Mouse (Mus musculus) adrenal gland, postnatal 10 days (tissue): ENCODE measurements at regions not wholly inside any gene's neighbourhood (a gene's known extent, or its start where the extent isn't known, plus 50 kb on each side); places are given as distances from the start of the nearest gene placed in this dataset.

ENCODE experiments used
- DNase-seq: peaks from one replicate; pipeline ENCODE4 v3.0.0; 2021; ENCODE audit warnings: mixed read lengths

DNA sequence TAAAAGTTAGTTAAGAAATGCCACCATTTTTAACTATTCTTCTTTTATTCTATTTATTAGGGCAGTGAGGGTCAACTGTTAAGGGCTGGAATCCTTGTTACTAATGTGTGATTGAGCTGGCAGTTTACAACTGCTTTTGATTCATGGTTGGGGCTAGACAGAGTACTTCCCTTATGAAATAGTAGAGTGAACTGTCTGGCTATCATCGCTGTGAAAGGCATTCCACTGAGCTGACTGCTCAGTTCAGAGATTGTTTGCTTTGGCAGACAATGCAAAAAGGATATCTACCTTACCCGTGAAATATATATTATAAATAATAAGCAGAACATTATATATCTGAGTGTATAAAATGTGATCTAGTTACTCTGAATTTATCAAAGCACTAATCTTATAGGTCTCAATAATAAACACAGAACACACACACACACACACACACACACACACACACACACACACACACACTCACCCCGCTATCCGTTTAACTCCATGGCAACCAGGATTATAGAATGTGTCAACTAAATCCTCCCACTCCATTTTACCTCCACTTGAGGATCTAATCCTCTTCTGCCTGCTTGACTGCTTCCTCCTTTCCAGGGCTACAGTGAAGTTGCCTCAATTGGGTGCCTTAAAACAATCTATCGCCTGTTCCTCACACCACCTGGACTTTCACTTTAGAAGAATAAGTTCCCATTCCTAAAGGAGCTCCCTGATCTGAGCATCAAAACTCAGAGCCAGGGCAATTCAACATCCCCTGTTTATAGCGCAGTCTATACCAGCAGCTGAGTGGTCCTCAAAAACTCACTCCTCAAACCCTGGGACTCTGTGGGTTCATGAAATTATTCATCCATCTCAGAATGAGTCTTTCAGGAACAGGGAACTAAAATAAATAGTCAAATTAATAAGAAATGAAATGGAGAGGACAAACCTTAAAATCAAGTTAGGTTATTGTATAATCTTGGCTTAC is 126.6 kb downstream of the Gm9733 start:
- DNase-seq = no peak

GRCm38 (mm10) chr3:15212357-15212756 is 119.7 kb downstream of the Gm9733 start:
- DNase-seq = no peak

DNA sequence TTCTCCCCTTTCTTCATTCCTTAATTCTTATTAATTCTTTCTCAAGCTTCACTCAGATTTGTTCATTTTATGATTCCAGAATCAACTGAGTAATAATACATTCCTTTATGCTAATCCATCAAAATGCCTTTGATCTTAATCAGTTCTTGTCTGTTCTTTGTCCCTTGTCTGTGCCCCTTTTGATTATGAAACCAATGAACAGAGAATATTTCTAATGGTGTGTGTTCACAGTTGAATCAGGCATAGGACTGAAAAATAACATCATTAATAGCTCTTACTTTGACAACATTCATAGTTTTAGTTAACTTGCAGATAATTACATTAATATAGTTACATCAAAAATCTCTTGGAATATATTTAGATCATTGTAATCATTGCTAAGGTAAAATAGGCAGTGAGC is 114.5 kb downstream of the Gm9733 start:
- DNase-seq = no peak

- no peak for DNase-seq
Measured at GRCm38 (mm10) chr3:15219275-15219674, 112.8 kb downstream of the Gm9733 start.

DNA sequence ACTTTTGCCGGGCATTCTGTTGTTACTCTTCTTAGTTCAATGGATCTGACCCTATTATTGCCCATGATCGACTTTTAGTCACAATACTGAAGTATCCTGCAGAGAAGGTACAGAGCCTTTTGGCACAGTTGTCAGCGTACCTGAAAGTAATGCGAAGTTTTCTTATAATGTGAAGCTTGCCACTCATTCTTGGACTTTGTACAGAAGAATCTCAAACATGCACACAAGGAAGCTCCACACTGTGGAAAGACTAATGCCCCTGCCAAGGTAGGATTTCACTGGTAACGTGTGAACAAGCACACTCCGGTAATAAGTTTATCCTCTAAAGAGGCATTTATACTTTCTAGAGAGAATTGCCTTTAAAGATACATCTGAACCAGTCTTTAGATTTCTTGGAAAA is 108.8 kb downstream of the Gm9733 start:
- DNase-seq = no peak

DNA sequence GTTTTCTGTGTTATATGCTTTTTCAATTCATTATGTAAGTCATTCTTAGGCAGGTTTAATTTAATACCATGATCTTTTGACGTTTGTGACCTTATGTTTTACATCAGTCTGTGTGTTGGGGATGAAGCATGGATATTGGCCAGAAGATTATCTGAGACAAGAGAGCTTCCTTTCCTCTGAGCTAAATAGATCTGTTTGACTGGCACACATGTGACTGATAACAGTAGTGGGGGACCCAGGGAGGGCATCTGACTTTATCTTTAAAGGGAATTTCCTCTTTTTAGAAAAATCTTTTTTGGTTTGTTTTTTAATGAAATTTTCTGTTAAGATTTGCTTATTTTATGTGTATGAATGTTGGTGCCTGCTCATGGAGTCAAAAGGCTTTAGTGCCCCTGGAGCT is 107.7 kb downstream of the Gm9733 start:
- DNase-seq = no peak

GRCm38 (mm10) chr3:15228641-15229040 is 103.5 kb downstream of the Gm9733 start:
- DNase-seq = no peak

DNA sequence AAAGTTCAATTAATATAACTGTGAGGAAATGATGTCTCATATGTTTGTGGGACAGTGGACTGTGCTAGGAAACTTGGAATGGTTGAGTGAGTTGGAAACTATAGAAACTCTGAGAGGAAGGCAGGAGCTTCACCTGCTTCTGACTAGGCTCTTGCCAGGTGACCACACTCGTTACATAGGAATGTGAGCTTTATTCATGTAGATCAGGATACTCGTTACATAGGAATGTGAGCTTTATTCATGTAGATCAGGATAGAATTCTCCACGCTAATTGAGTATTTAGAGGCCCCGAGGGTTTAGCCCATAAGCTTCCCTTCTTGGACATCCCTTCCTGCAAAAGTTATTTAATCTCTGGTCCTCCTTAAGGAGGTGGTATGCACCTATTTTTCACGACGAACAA is 101.9 kb downstream of the Gm9733 start:
- no peak for DNase-seq

DNA sequence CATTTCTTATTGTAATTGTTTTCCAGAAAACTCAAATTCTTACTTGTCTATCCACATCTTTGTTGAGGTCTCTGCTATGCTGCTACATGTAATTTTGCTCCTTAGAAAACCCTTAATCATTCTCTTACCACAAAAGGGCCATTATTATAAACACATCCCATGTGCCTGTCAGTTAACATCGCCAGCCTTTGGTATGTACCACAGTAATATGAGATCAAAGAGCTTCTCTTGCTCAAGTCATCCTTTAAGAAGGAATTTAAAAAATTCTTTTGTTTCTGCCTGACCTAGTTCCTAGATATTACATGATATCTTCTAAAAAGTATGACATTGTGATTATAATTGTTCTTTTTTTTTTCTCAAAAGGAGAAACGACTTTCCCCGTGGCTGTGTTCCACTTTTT is 100.7 kb downstream of the Gm9733 start:
- DNase-seq = no peak

- DNase-seq = no peak
Measured at GRCm38 (mm10) chr3:15237817-15238432, 94.2 kb downstream of the Gm9733 start.

GRCm38 (mm10) chr3:15242388-15242787 is 89.7 kb downstream of the Gm9733 start:
- no peak for DNase-seq

- no peak for DNase-seq
Measured at GRCm38 (mm10) chr3:15243584-15243983, 88.5 kb downstream of the Gm9733 start.

DNA sequence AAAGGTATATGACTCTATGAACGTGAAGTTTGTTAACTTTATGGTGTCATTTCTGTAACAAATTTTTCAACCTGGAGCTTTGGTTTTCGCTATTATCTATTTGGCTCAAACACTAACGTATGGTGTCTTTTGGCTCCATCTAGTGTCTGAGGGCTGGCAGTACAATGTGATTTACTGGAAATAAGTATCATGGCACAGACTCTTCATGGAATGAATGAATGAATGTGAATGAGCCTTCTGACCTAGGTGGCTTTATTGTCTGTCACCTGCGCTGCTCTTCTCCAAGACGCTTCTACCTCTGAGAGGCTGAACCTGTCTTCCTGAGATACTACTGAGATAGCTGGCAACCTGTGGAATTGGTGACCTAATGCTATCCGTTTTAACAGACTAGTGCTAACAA is 87.1 kb downstream of the Gm9733 start:
- peak; percentile 24 for DNase-seq
